Mouse (Mus musculus) heart, embryonic 14.5 days (tissue): ENCODE data around the gene Tmem209. TPM values are rescaled to one million over a fixed set of nuclear protein-coding genes. Genes with fewer than 3 reads are reported as not detected.

Experiments
- ATAC-seq: fragments of 200-750 bp; cut with Nextera tagmentation; 2 replicates; pipeline ENCODE4 v1.8.0; 2017; ENCODE audit warnings: low read depth, moderate TSS enrichment; ENCODE audit not compliant: insufficient number of reproducible peaks, insufficient read depth, low FRiP score
- H3K27ac ChIP-seq, 2 experiments: fragments of 200-500 bp in 1 of 2; fragments of 300-500 bp in 1 of 2; sonication (generic) in 1 of 2; replicated peaks in 1 of 2; 2 replicates each; pipeline ENCODE4 v1.5.1; 2012 to 2014; ENCODE audit warnings: low read depth in 2 of 2, low read length in 2 of 2, control low read depth in 1 of 2, mild to moderate bottlenecking in 1 of 2, mixed read lengths in 1 of 2; ENCODE audit not compliant: control insufficient read depth in 1 of 2, insufficient read depth in 1 of 2
- H3K27me3 ChIP-seq: fragments of 300-500 bp; sonication (generic); 2 replicates; pipeline ENCODE4 v1.6.1; 2014; ENCODE audit warnings: mild to moderate bottlenecking, low read length, control low read depth; ENCODE audit not compliant: control insufficient read depth, insufficient read depth
- H3K36me3 ChIP-seq: fragments of 300-500 bp; sonication (generic); 2 replicates; pipeline ENCODE4 v1.6.1; 2014; ENCODE audit warnings: mild to moderate bottlenecking, control low read depth, low read length, mixed read lengths; ENCODE audit not compliant: control insufficient read depth, insufficient read depth
- H3K4me1 ChIP-seq, 2 experiments: fragments of 200-500 bp in 1 of 2; fragments of 300-500 bp in 1 of 2; sonication (generic) in 1 of 2; 2 replicates each; pipeline ENCODE4 v1.6.1; 2012 to 2014; ENCODE audit warnings: low read length in 2 of 2, control low read depth in 1 of 2, mixed read lengths in 1 of 2; ENCODE audit not compliant: control insufficient read depth in 2 of 2, insufficient read depth in 2 of 2
- H3K4me2 ChIP-seq: fragments of 300-500 bp; sonication (generic); 2 replicates; pipeline ENCODE4 v1.6.1; 2014; ENCODE audit warnings: mild to moderate bottlenecking, low read length
- H3K4me3 ChIP-seq, 2 experiments: fragments of 200-500 bp in 1 of 2; fragments of 300-500 bp in 1 of 2; sonication (generic) in 1 of 2; 2 replicates each; pipeline ENCODE4 v1.5.1; 2012 to 2014; ENCODE audit warnings: low read length in 2 of 2, mild to moderate bottlenecking in 2 of 2, control low read depth in 1 of 2, low read depth in 1 of 2, moderate library complexity in 1 of 2; ENCODE audit not compliant: control insufficient read depth in 1 of 2, insufficient read depth in 1 of 2
- H3K9ac ChIP-seq: fragments of 300-500 bp; sonication (generic); 2 replicates; pipeline ENCODE4 v1.6.1; 2014; ENCODE audit warnings: mild to moderate bottlenecking, low read length
- H3K9me3 ChIP-seq: fragments of 300-500 bp; sonication (generic); 2 replicates; pipeline ENCODE4 v1.6.1; 2016; ENCODE audit warnings: low read length, control low read depth; ENCODE audit not compliant: control insufficient read depth
- WGBS: fragments of 180-500 bp; shearing (Covaris S2); extraction: QIAGEN DNeasy Blood & Tissue Kit; methylation state at CpG from one replicate; pipeline ENCODE4 v1.1.7; 2014; 5-methylcytosine and 5-hydroxymethylcytosine counted together
- polyA plus RNA-seq: library from polyadenylated mRNA; unstranded; fragments of >200 nt; fragmentation: Nextera tagmentation; extraction: Ambion mirVana; gene quantifications from 2 replicates; pipeline ENCODE4 v1.2.1, GENCODE M21; 2014

The Tmem209 gene
- polyA plus RNA-seq = 25.4 and 26.3 TPM in 2 replicates

DNA sequence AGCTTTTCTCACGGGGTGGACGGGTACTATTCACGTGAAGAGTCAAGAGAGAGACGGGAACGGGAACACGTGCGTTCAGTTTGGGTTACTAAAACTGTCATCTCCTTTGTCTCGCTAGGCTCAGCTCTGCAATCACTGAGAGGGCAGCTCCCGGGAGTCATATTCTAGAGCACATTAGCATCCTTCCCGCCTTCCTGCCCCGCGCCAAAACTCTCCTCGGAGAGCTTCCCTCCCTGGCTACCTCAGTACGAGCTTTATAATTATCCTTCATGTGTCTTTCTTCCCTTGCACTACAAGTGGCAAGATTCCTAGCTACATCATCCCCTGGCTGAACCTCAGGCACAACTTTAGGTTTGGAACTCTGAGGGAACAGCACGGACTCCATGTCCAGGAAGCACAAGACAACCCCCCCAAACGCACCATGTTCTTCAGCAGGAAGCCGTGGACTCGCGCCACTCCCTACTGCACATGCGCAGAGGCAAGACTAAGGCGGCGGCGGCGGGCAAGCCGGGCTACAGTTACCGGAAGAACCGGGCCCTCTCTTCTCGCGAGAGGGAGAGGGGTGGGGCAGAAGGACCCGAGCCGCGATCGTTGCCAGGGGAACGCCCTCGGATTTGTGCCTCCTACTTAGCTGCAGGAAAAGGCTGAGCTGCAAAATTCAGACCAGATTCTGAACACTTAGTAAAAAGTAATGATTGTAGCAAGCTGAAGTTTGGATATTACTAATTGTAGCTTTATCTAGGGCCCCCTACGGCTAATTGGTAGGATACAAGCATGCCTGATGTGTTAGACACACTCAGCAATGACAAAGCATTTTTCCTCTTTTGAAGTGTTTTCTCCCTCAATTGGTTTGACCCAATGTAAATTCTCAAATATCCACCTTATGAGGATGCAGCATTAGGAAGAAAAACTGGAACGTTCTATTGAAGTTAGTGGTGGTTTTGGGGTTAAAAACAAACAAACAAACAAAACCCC is at the start of gene Tmem209, which contains the start of gene Ssmem1:
Gene Tmem209 (minus strand): TSS at position 519 of the 975 bp plus-strand sequence.
Gene Ssmem1 (plus strand): TSS at position 585 of the 975 bp plus-strand sequence.
- H3K9me3 ChIP-seq = no peaks in the 10 kb centered on the region
- no peaks in the 10 kb centered on the region for H3K27me3 ChIP-seq
- peak within 1 kb of the TSS; percentile 77 for H3K9ac ChIP-seq
- peak within 1 kb of the TSS; percentile 51 to 84 for H3K4me3 ChIP-seq
- H3K36me3 ChIP-seq = peaks cover 25% of the 10 kb centered on the region
- under 1% methylated on average over 37 of the region's 37 CpGs for WGBS
- H3K4me1 ChIP-seq = peaks cover 4 to 16% of the 10 kb centered on the region in 2 experiments
- peak within 1 kb of the TSS; percentile 63 for H3K4me2 ChIP-seq
- H3K27ac ChIP-seq = peak within 1 kb of the TSS; percentile 95 to 100
- ATAC-seq = peak; percentile 98

DNA sequence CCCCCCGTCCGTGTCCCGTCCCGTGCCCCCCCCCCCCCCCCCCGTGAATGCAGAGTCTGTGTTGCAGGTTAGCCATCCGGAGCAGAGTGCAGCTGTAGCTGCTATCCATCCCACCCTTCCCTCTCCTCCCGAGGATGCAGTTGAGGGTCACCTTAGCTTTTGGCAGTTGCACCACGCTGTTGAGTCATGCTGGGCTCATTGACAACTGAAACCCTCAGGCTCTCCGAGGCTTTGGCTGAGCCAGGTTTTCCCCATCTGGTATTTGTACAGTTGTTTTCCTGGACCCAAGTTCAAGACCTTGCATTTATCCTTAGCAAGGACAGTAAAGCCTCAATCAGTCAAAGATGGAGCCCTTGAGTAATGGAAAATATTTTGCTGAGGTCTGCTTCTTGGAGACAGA is 46.5 kb upstream of the Tmem209 start:
- Histone ChIP-seq H3K9me3 (no peaks in the 10 kb centered on the region), H3K4me2 (no peak overlapping the region), H3K36me3 (no peaks in the 10 kb centered on the region), H3K27ac (no peak overlapping the region), H3K27me3 (no peaks in the 10 kb centered on the region), H3K9ac (no peak overlapping the region), H3K4me3 (no peak overlapping the region), H3K4me1 (peaks cover 2 to 9% of the 10 kb centered on the region in 2 experiments; a peak in 3 of 4 replicates)
- no peak for ATAC-seq
- WGBS = 6% methylated on average over 3 of the region's 9 CpGs

DNA sequence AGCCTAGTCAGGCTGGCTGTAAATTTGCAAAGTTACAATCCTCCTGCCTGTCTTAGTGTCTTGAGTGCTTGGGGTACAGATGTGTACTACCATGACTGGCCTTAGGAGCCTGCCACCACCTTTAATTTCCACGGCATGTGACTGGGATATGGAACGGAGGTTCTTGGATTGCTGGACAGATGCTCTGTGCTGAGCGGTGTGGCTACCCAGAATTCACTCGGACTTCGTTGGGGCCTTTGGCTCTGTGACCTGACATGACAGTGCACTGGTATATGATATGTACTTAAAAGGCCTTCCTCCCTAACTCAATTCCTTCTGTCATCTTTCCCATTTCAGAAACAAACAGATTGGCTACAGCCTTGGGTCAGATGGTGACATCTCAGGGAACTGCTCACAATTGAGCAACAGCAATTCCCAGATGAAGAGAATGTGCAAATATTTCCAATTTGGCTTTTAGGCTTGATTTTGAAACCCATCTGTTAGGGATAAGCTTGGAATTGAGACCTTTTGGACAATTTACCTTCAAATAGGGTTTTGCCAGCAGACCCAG is 45.1 kb upstream of the Tmem209 start:
- no peak overlapping the region for H3K9ac ChIP-seq
- H3K27ac ChIP-seq = no peak overlapping the region
- WGBS = 94% methylated on average over 5 of the region's 5 CpGs
- no peaks in the 10 kb centered on the region for H3K9me3 ChIP-seq
- peaks cover 2 to 9% of the 10 kb centered on the region in 2 experiments; a peak in 3 of 4 replicates for H3K4me1 ChIP-seq
- H3K4me2 ChIP-seq = no peak overlapping the region
- no peaks in the 10 kb centered on the region for H3K36me3 ChIP-seq
- no peak for ATAC-seq
- no peak overlapping the region for H3K4me3 ChIP-seq
- H3K27me3 ChIP-seq = no peaks in the 10 kb centered on the region

DNA sequence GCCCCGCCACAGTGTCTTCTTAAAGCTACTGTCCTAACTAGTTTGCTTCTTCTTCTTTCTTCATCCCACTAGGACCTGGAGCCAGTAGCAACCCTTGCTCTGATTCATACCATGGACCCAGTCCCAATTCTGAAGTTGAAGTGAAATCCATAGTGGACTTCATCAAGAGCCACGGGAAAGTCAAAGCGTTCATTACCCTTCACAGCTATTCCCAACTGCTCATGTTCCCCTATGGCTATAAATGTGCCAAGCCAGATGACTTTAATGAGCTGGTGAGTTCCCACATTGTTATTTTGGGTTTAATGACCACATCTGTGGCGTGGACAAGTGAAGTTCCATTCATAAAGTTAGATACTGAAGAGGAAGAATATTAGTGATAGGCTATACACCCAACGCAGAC is 44.5 kb upstream of the Tmem209 start:
- H3K4me2 ChIP-seq = no peak overlapping the region
- H3K4me3 ChIP-seq = no peak overlapping the region
- H3K4me1 ChIP-seq = peaks cover 8 to 15% of the 10 kb centered on the region in 2 experiments
- 90% methylated on average over 5 of the region's 5 CpGs for whole genome bisulfite sequencing
- no peak overlapping the region for H3K27ac ChIP-seq
- H3K27me3 ChIP-seq = no peaks in the 10 kb centered on the region
- H3K9me3 ChIP-seq = no peaks in the 10 kb centered on the region
- H3K9ac ChIP-seq = no peak overlapping the region
- H3K36me3 ChIP-seq = no peaks in the 10 kb centered on the region
- ATAC-seq = no peak

DNA sequence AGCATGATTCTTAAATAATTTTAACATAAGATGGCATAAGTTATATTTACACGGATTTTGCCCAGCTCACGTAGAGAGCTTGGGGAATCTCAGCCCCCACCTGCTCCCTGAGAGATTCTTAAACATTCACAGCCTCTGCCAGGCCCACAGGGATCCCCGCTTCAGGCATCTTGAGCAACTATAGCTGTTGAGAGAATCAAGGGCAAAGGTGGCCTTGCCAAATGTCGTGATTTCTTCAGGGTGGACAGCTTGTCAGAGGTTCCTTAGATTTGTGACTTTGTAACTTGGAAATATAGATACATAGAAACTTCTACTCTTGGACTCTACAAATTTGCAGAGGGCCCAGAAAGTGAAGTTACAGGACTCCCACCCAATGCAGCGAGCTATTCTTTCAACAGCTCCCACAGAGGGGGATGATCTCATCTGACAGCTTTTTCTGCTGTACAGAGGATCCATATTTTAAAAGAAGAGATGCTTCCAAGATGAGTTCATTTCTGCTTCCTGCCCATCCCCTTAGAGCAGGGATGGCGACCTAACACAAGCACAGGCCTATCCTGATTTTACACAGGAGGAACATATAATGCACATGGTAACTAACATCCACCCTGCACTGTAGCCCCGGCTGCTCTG is 43.9 kb upstream of the Tmem209 start:
- Histone ChIP-seq H3K9me3 (no peaks in the 10 kb centered on the region), H3K27me3 (no peaks in the 10 kb centered on the region), H3K4me3 (no peak overlapping the region), H3K4me1 (peaks cover 10 to 17% of the 10 kb centered on the region in 2 experiments), H3K4me2 (no peak overlapping the region), H3K27ac (no peak overlapping the region), H3K9ac (no peak overlapping the region), H3K36me3 (no peaks in the 10 kb centered on the region)
- ATAC-seq = no peak
- WGBS = 71% methylated on average over 7 of the region's 7 CpGs

DNA sequence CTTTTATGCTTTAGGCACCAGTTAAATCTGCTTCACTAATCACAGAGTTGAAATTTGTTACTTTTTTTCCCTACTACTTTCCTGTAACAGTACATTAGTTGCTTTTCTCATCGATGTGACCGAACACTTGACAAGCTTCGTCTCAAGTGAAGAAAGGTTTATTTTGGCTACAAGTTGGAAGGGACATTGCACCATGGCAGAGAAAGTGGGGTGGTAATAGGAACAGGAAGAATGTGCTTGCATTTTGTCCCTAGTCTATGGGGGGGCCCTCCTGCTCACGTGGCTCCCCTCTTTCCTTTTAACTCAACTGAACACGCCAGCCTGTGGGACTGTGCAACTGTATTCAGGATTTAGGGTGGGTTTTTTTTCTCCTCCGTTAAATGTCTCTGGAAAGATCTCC is 43.0 kb upstream of the Tmem209 start:
- H3K36me3 ChIP-seq = no peaks in the 10 kb centered on the region
- no peak overlapping the region for H3K4me3 ChIP-seq
- H3K27me3 ChIP-seq = no peaks in the 10 kb centered on the region
- H3K9me3 ChIP-seq = no peaks in the 10 kb centered on the region
- 58% methylated on average over 6 of the region's 6 CpGs for WGBS
- H3K4me2 ChIP-seq = peak overlapping the region; percentile 43; the same call in 1 of the 2 replicates
- H3K27ac ChIP-seq = no peak overlapping the region
- no peak for ATAC-seq
- peaks cover 15 to 22% of the 10 kb centered on the region in 2 experiments for H3K4me1 ChIP-seq
- no peak overlapping the region for H3K9ac ChIP-seq
